Mouse (Mus musculus) CH12.LX (cell line): ENCODE measurements around the gene Prrx2.

Experiments used
- CTCF ChIP-seq, 2 experiments: IDR thresholded peaks in 1 of 2; conservative IDR thresholded peaks in 1 of 2; 2 replicates each; pipeline ENCODE4 v1.5.1; 2011 to 2012; ENCODE audit warnings: low read depth in 2 of 2, low read length in 2 of 2, improper control_type of control experiment in 1 of 2, inconsistent platforms in 1 of 2, mild to moderate bottlenecking in 1 of 2, moderate library complexity in 1 of 2
- EP300 ChIP-seq: IDR thresholded peaks from 2 replicates; pipeline ENCODE4 v1.6.1; 2011; ENCODE audit warnings: low read length, improper control_type of control experiment
- HCFC1 ChIP-seq: IDR thresholded peaks from 2 replicates; pipeline ENCODE4 v1.6.1; 2012; ENCODE audit warnings: low read depth, mild to moderate bottlenecking, inconsistent platforms, low read length, improper control_type of control experiment
- POLR2A ChIP-seq: IDR thresholded peaks from 2 replicates; pipeline ENCODE4 v1.6.1; 2011; ENCODE audit warnings: low read depth, mild to moderate bottlenecking, improper control_type of control experiment, low read length
- USF1 ChIP-seq: IDR thresholded peaks from 2 replicates; pipeline ENCODE4 v1.6.1; 2014; ENCODE audit warnings: low read depth, mild to moderate bottlenecking, inconsistent platforms, low read length, improper control_type of control experiment
- ZC3H11A ChIP-seq: IDR thresholded peaks from 2 replicates; pipeline ENCODE4 v1.6.1; 2012; ENCODE audit warnings: low read depth, mild to moderate bottlenecking, inconsistent platforms, low read length, improper control_type of control experiment

- peak; percentile 81 to 95 for TF ChIP-seq CTCF (conservative IDR thresholded peaks at IDR 0.05 in 1 of 2, IDR thresholded peaks at IDR 0.05 in 1 of 2; ENCODE audit: low read depth in 2 of 2, low read length in 2 of 2)
- no peak for TF ChIP-seq POLR2A
- no peak for TF ChIP-seq USF1
- no peak for TF ChIP-seq HCFC1
- no peak for TF ChIP-seq EP300
- TF ChIP-seq ZC3H11A: no peak
Measured at GRCm38 (mm10) chr2:30927844-30928628, 93.3 kb downstream of the Prrx2 start.
